Mouse (Mus musculus) urinary bladder, adult 2 months (tissue): ENCODE data around the gene Inka2. TPM values are rescaled to one million over a fixed set of nuclear protein-coding genes. Genes with fewer than 3 reads are reported as not detected.

ENCODE experiments used
- polyA plus RNA-seq: library from polyadenylated mRNA; depleted of rRNA; stranded (reverse); fragments of >200 nt; gene quantifications from 2 replicates; pipeline ENCODE4 v1.2.3, GENCODE M21; 2012; rRNA removed

Gene Inka2
- polyA plus RNA-seq, 1 experiment, result 19.8 TPM

Other genes starting within 250 kb of the Inka2 start
- 10.4 and 10.8 TPM in 2 replicates for gene Ddx20, start 17.0 kb upstream of the Inka2 start, polyA plus RNA-seq
- gene Rap1a, start 96.7 kb downstream of the Inka2 start, polyA plus RNA-seq, result 91.4 and 106 TPM in 2 replicates
- gene Adora3, start 166.3 kb downstream of the Inka2 start, polyA plus RNA-seq, result 0.41 and 0.53 TPM in 2 replicates
- 0.13 and 0.14 TPM in 2 replicates for gene Tmigd3, start 166.3 kb downstream of the Inka2 start, polyA plus RNA-seq
- gene I830077J02Rik, start 228.1 kb downstream of the Inka2 start, polyA plus RNA-seq, result 0.58 and 0.78 TPM in 2 replicates